Mouse (Mus musculus): ENCODE results near the gene Sars2. TPM values are rescaled to one million over a fixed set of nuclear protein-coding genes. Genes with fewer than 3 reads are reported as not detected.

Sars2 gene
- polyA plus RNA-seq, 1 experiment from 2014 or later, result 24.6 TPM

- Histone ChIP-seq H3K36me3 (no peaks in the 10 kb centered on the region), H3K4me1 (replicated peaks) (peaks cover 25% of the 10 kb centered on the region), H3K27ac (replicated peaks) (peak overlapping the region; percentile 78; the same call in 1 of the 2 replicates), H3K27me3 (no peaks in the 10 kb centered on the region), H3K9me3 (no peaks in the 10 kb centered on the region), H3K4me2 (no peak overlapping the region), H3K9ac (no peak overlapping the region), H3K4me3 (no peak overlapping the region)
- no peak for ATAC-seq (ENCODE audit: low read depth)
- WGBS, result 72% methylated on average over 3 of the region's 3 CpGs
These were observed 59.7 kb downstream of the Sars2 start for GRCm38 (mm10) chr7:28801451-28801850.

- peak; percentile 32; the same call in 1 of the 2 replicates for ATAC-seq (ENCODE audit: low read depth)
These were observed 60.3 kb downstream of the Sars2 start for GRCm38 (mm10) chr7:28801901-28802670.

DNA sequence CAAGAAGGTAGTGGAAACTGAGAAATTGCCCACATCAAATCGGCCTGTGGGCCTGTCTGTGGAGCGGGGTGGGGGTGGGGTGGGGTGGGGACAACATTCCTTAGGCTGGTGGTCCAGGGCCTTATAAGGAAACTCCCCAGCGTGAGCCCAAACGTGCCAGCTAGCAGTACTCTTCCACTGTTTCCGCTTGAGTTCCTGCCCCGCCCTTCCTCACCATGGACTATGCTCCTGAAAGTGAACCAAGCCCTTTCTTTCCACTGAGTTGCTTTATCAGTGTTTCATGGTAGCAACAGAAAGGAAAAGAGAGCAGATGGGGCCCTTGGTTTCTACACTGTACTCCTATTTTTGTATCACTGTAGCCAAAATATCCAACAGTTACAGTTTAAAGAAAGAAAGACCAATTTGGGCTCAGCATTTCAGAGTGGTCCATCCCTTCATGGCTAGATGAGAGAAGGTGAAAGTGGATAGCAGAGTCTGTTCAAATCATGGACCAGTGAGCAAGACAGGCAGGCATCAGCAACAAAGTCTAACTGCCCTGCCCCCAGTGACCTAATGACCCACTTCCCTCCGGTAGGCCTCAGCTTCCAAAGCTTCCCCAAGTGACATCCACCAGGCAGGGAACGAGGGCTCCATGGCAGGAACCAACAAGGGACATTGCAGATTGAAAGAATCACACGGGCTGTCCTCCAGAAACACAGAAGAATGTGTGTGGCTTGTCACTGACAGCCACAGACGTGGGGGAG is 61.2 kb downstream of the Sars2 start:
- H3K27me3 ChIP-seq, result no peaks in the 10 kb centered on the region
- H3K9me3 ChIP-seq, result no peaks in the 10 kb centered on the region
- peak overlapping the region; percentile 78 for H3K27ac ChIP-seq (replicated peaks)
- H3K9ac ChIP-seq, result peak overlapping the region; percentile 31; the same call in 1 of the 2 replicates
- 10% methylated on average over 10 of the region's 10 CpGs for WGBS
- no peak overlapping the region for H3K4me2 ChIP-seq
- no peak overlapping the region for H3K4me3 ChIP-seq
- peaks cover 25% of the 10 kb centered on the region for H3K4me1 ChIP-seq (replicated peaks)
- H3K36me3 ChIP-seq, result no peaks in the 10 kb centered on the region
- ATAC-seq (ENCODE audit: low read depth), result peak; percentile 32; the same call in 1 of the 2 replicates

More at GRCm38 (mm10) chr7:28801901-28802670, 60.3 kb downstream of the Sars2 start:
- H3K36me3 ChIP-seq, result no peaks in the 10 kb centered on the region
- no peaks in the 10 kb centered on the region for H3K9me3 ChIP-seq
- H3K4me3 ChIP-seq, result no peak overlapping the region
- H3K4me2 ChIP-seq, result no peak overlapping the region
- peak overlapping the region; percentile 78 for H3K27ac ChIP-seq (replicated peaks)
- H3K27me3 ChIP-seq, result no peaks in the 10 kb centered on the region
- no peak overlapping the region for H3K9ac ChIP-seq
- 20% methylated on average over 10 of the region's 10 CpGs for WGBS
- peaks cover 19% of the 10 kb centered on the region for H3K4me1 ChIP-seq (replicated peaks)

Other genes starting within 250 kb of the Sars2 start
- not detected in 2 replicates for gene Ifnl2, start 231.5 kb upstream of the Sars2 start, polyA plus RNA-seq (2015; fragmentation: Nextera tagmentation; extraction: Ambion mirVana)
- gene Ifnl3, start 219.2 kb upstream of the Sars2 start, polyA plus RNA-seq (2015; fragmentation: Nextera tagmentation; extraction: Ambion mirVana), result not detected in 2 replicates
- not detected in 2 replicates for gene Sycn, start 201.1 kb upstream of the Sars2 start, polyA plus RNA-seq (2015; fragmentation: Nextera tagmentation; extraction: Ambion mirVana)
- not detected in 2 replicates for gene Nccrp1, start 194.7 kb upstream of the Sars2 start, polyA plus RNA-seq (2015; fragmentation: Nextera tagmentation; extraction: Ambion mirVana)
- 25.6 and 26.9 TPM in 2 replicates for gene Samd4b, start 143.8 kb upstream of the Sars2 start, polyA plus RNA-seq (2015; fragmentation: Nextera tagmentation; extraction: Ambion mirVana)
- 20.1 and 20.2 TPM in 2 replicates for gene Pak4, start 143.8 kb upstream of the Sars2 start, polyA plus RNA-seq (2015; fragmentation: Nextera tagmentation; extraction: Ambion mirVana)
- gene Acp7, start 110.7 kb upstream of the Sars2 start, polyA plus RNA-seq (2015; fragmentation: Nextera tagmentation; extraction: Ambion mirVana), result not detected in 2 replicates
- 4.8 and 6.5 TPM in 2 replicates for gene Fbxo27, start 49.1 kb upstream of the Sars2 start, polyA plus RNA-seq (2015; fragmentation: Nextera tagmentation; extraction: Ambion mirVana)
- 6.3 and 7.1 TPM in 2 replicates for gene Fbxo17, start 25.2 kb upstream of the Sars2 start, polyA plus RNA-seq (2015; fragmentation: Nextera tagmentation; extraction: Ambion mirVana)
- gene Mrps12, start 172 bp upstream of the Sars2 start, polyA plus RNA-seq (2015; fragmentation: Nextera tagmentation; extraction: Ambion mirVana), result 115 and 122 TPM in 2 replicates
- 7.3 and 8.7 TPM in 2 replicates for gene Ccer2, start 14.2 kb downstream of the Sars2 start, polyA plus RNA-seq (2015; fragmentation: Nextera tagmentation; extraction: Ambion mirVana)
- 101 and 104 TPM in 2 replicates for gene Sirt2, start 24.7 kb downstream of the Sars2 start, polyA plus RNA-seq (2015; fragmentation: Nextera tagmentation; extraction: Ambion mirVana)
- gene Nfkbib, start 25.5 kb downstream of the Sars2 start, polyA plus RNA-seq (2015; fragmentation: Nextera tagmentation; extraction: Ambion mirVana), result 63.4 and 67.7 TPM in 2 replicates
- gene Rinl, start 47.0 kb downstream of the Sars2 start, polyA plus RNA-seq (2015; fragmentation: Nextera tagmentation; extraction: Ambion mirVana), result 1.7 and 2.6 TPM in 2 replicates
- 214 and 237 TPM in 2 replicates for gene Hnrnpl, start 66.5 kb downstream of the Sars2 start, polyA plus RNA-seq (2015; fragmentation: Nextera tagmentation; extraction: Ambion mirVana)
- gene Ech1, start 83.2 kb downstream of the Sars2 start, polyA plus RNA-seq (2015; fragmentation: Nextera tagmentation; extraction: Ambion mirVana), result 88.7 and 98.1 TPM in 2 replicates
- 5.0 and 6.2 TPM in 2 replicates for gene Lgals4, start 91.9 kb downstream of the Sars2 start, polyA plus RNA-seq (2015; fragmentation: Nextera tagmentation; extraction: Ambion mirVana)
- gene Lgals7, start 121.9 kb downstream of the Sars2 start, polyA plus RNA-seq (2015; fragmentation: Nextera tagmentation; extraction: Ambion mirVana), result 4.5 and 6.1 TPM in 2 replicates
- gene Capn12, start 139.4 kb downstream of the Sars2 start, polyA plus RNA-seq (2015; fragmentation: Nextera tagmentation; extraction: Ambion mirVana), result 0.29 and 0.55 TPM in 2 replicates
- gene Actn4, start 220.3 kb downstream of the Sars2 start, polyA plus RNA-seq (2015; fragmentation: Nextera tagmentation; extraction: Ambion mirVana), result 142 and 147 TPM in 2 replicates
- gene Eif3k, start 239.9 kb downstream of the Sars2 start, polyA plus RNA-seq (2015; fragmentation: Nextera tagmentation; extraction: Ambion mirVana), result 352 and 359 TPM in 2 replicates
- 4.1 and 5.3 TPM in 2 replicates for gene Map4k1, start 240.1 kb downstream of the Sars2 start, polyA plus RNA-seq (2015; fragmentation: Nextera tagmentation; extraction: Ambion mirVana)